Mouse (Mus musculus): ENCODE measurements at regions not wholly inside any gene's neighbourhood (a gene's known extent, or its start where the extent isn't known, plus 50 kb on each side); places are given as distances from the start of the nearest gene placed in this dataset.
"Not testable (repeated sequence)": the region's sequence is repeated elsewhere in the genome, so short reads cannot be mapped to it uniquely, and the experiment has no call there.

DNA sequence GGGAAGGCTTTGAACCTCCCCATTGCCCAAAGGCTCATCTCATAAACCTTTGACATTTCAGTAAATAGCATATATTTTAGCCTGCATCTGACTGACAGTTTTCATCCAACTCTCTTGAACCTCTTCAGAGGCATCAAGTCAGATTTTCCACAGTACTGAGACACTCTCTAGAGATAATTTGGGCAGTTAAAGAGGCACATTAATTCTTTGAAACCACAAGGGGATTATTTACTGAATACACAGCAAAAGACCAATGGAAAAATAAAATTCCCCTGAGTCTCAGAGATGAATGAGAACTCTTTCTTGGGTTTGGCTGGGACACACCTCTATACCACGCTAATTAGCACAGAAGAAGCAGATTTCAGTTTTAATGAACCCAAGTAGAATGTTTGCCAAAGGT, 258.5 kb upstream of the Steap4 start:
- H3K4me3 ChIP-seq (ENCODE audit: low read length): no peak overlapping the region
- H3K4me2 ChIP-seq (ENCODE audit: low read depth, low read length): no peak overlapping the region
- no peaks in the 10 kb centered on the region for H3K27me3 ChIP-seq (ENCODE audit: control insufficient read depth, insufficient read depth, low read depth, low read length)
- no peak overlapping the region for H3K9ac ChIP-seq (ENCODE audit: low read length)
- no peak for ATAC-seq (ENCODE audit: low read depth)
- H3K4me1 ChIP-seq (replicated peaks; ENCODE audit: control insufficient read depth, insufficient read depth, low read length): no peaks in the 10 kb centered on the region
- no peaks in the 10 kb centered on the region for H3K9me3 ChIP-seq (ENCODE audit: control insufficient read depth, low read length)
- H3K36me3 ChIP-seq (ENCODE audit: control insufficient read depth, insufficient read depth, low read length): no peaks in the 10 kb centered on the region
- H3K27ac ChIP-seq (ENCODE audit: low read length): no peak overlapping the region
- WGBS: 71% methylated on average over 1 of the region's 1 CpGs

DNA sequence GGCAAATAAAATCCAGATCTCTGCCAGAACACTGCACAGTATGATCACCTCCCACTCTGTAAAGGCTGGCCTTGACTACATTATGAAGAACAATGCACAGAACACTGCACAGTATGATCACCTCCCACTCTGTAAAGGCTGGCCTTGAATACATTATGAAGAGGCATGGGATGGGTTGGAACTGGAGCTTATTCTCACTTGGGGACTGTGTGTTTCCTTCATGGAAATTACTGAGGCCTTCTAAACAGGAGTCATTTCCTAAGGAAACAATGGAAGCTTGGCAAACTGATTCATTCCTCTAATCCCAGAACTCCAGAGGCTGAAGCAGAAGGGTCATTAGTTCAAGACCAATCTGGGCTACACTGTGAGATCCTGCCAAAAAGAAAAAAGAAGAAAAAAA, 240.7 kb upstream of the Steap4 start:
- no peak for ATAC-seq (ENCODE audit: low read depth)
- no peaks in the 10 kb centered on the region for H3K9me3 ChIP-seq (ENCODE audit: control insufficient read depth, low read length)
- no peak overlapping the region for H3K4me3 ChIP-seq (ENCODE audit: low read length)

DNA sequence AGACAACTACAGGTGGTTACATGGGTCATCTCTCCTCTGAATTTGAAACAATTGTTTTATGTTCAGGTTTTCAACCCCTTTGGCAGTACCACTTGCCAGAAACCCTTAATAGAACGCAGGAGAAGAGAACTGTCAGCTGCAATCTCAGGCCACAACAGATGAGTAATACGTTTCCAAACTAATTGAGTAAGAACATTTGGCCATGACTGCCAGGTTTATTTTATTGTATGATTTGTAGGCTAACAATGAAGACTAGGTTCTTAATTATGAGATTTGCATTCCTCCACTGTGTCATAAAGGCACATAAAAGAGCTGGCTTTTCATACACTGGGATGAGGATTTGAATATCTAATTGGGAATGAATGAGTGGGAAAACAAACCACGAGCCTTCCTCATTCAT, 240.2 kb upstream of the Steap4 start:
- no peak overlapping the region for H3K9ac ChIP-seq (ENCODE audit: low read length)
- H3K4me2 ChIP-seq (ENCODE audit: low read depth, low read length): no peak overlapping the region
- H3K27ac ChIP-seq (ENCODE audit: low read length): no peak overlapping the region
- H3K4me1 ChIP-seq (replicated peaks; ENCODE audit: control insufficient read depth, insufficient read depth, low read length): no peaks in the 10 kb centered on the region
- H3K36me3 ChIP-seq (ENCODE audit: control insufficient read depth, insufficient read depth, low read length): no peaks in the 10 kb centered on the region
- no peak for ATAC-seq (ENCODE audit: low read depth)
- no peak overlapping the region for H3K4me3 ChIP-seq (ENCODE audit: low read length)
- H3K27me3 ChIP-seq (ENCODE audit: control insufficient read depth, insufficient read depth, low read depth, low read length): no peaks in the 10 kb centered on the region
- no peaks in the 10 kb centered on the region for H3K9me3 ChIP-seq (ENCODE audit: control insufficient read depth, low read length)
- 62% methylated on average over 3 of the region's 3 CpGs for WGBS

More for the DNA sequence above, 240.7 kb upstream of the Steap4 start:
- no peak overlapping the region for H3K4me2 ChIP-seq (ENCODE audit: low read depth, low read length)
- H3K27ac ChIP-seq (ENCODE audit: low read length): no peak overlapping the region
- H3K36me3 ChIP-seq (ENCODE audit: control insufficient read depth, insufficient read depth, low read length): no peaks in the 10 kb centered on the region
- no peaks in the 10 kb centered on the region for H3K27me3 ChIP-seq (ENCODE audit: control insufficient read depth, insufficient read depth, low read depth, low read length)
- H3K9ac ChIP-seq (ENCODE audit: low read length): no peak overlapping the region
- H3K4me1 ChIP-seq (replicated peaks; ENCODE audit: control insufficient read depth, insufficient read depth, low read length): no peaks in the 10 kb centered on the region

DNA sequence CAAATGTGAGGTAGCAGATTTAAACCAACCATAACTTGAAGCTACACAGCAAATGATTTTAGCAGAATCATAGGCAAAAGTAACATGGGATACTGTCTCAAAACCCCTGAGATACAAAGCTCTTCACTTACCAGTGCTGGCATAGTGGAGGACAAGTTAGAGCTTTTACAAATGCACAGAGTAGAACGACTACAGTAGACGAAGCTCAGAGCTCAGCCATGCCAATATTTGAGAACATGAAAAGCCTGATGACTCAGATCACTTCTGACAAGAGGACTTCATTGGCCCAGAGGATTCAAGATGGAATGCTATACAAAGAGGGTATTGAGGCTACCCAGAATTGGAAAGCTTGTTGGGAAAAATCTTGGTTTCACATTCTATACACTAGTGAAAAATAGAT, 239.6 kb upstream of the Steap4 start:
- Histone ChIP-seq H3K4me2 (ENCODE audit: low read depth, low read length) (no peak overlapping the region), H3K4me1 (replicated peaks; ENCODE audit: control insufficient read depth, insufficient read depth, low read length) (no peaks in the 10 kb centered on the region), H3K4me3 (ENCODE audit: low read length) (no peak overlapping the region), H3K9ac (ENCODE audit: low read length) (no peak overlapping the region), H3K36me3 (ENCODE audit: control insufficient read depth, insufficient read depth, low read length) (no peaks in the 10 kb centered on the region), H3K27me3 (ENCODE audit: control insufficient read depth, insufficient read depth, low read depth, low read length) (no peaks in the 10 kb centered on the region), H3K9me3 (ENCODE audit: control insufficient read depth, low read length) (no peaks in the 10 kb centered on the region), H3K27ac (ENCODE audit: low read length) (no peak overlapping the region)
- WGBS: 52% methylated on average over 2 of the region's 2 CpGs
- ATAC-seq (ENCODE audit: low read depth): no peak

DNA sequence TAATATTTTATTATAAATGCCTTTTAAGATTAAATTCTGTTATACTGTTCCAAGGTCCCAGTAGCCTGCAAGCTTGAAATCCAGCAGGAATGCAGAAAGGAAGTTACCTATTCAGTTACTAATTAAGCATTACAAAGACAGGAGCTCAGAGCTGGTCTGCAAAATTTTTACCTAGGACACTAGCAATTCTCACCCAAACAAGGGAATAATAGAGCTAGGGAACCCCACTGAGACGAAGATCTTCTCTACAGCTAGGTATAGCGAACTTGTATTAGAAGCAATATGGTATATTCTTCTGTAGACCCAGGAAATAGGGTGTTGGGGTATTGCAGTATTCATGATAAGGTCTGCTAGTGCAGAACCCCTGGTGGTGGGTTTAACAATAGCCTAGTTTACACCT, 227.7 kb upstream of the Steap4 start:
- ATAC-seq (ENCODE audit: low read depth); H3K9me3 ChIP-seq (ENCODE audit: control insufficient read depth, low read length); H3K9ac ChIP-seq (ENCODE audit: low read length); H3K4me2 ChIP-seq (ENCODE audit: low read depth, low read length); H3K4me3 ChIP-seq (ENCODE audit: low read length); H3K4me1 ChIP-seq (replicated peaks; ENCODE audit: control insufficient read depth, insufficient read depth, low read length); H3K27ac ChIP-seq (ENCODE audit: low read length); H3K27me3 ChIP-seq (ENCODE audit: control insufficient read depth, insufficient read depth, low read depth, low read length); H3K36me3 ChIP-seq (ENCODE audit: control insufficient read depth, insufficient read depth, low read length): not testable (repeated sequence)
- 66% methylated on average over 2 of the region's 2 CpGs for WGBS

DNA sequence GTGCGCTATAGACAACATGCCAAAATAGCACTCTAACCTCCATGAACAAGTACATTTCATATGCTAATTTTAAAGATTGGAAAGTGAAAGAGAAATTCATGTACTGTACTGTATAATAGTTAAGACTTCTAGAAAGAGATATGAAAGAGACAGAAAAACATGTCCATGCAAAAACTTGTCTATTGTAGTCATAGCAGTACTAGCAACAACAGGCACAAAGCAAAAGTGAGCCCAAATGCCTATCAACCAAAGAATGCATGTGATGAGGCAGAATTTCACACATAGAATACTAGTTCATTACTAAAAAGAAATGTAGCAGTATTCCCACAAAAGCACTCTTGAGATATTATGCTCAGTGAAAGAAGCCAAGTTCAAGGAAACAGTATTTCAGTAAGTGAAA, 180.4 kb upstream of the Steap4 start:
- H3K4me1 ChIP-seq (replicated peaks; ENCODE audit: control insufficient read depth, insufficient read depth, low read length): no peaks in the 10 kb centered on the region

DNA sequence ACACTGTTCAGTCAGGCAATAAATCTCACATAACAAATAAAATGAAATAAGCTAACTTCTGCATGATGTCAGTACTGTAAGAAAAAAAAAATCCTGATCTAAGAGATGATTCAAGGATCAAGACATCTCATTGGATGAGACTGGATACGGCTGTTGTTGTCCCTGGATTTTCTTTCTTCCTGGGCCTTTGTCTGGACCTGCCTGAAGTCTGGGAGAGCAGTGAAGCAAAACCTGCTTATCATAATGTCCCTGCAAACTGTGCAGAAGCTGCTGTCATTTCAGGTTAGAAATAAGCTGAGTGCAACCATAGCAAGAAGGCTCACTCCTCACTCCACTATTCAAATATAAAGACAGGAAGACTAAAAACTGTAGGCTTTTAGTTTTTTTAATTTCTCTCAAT, 178.0 kb upstream of the Steap4 start:
- H3K4me3 ChIP-seq (ENCODE audit: low read length): no peak overlapping the region
- H3K9me3 ChIP-seq (ENCODE audit: control insufficient read depth, low read length): no peaks in the 10 kb centered on the region
- H3K27me3 ChIP-seq (ENCODE audit: control insufficient read depth, insufficient read depth, low read depth, low read length): no peaks in the 10 kb centered on the region
- ATAC-seq (ENCODE audit: low read depth): no peak
- H3K4me1 ChIP-seq (replicated peaks; ENCODE audit: control insufficient read depth, insufficient read depth, low read length): no peaks in the 10 kb centered on the region
- H3K27ac ChIP-seq (ENCODE audit: low read length): no peak overlapping the region
- WGBS: 85% methylated on average over 1 of the region's 1 CpGs
- no peak overlapping the region for H3K4me2 ChIP-seq (ENCODE audit: low read depth, low read length)
- no peaks in the 10 kb centered on the region for H3K36me3 ChIP-seq (ENCODE audit: control insufficient read depth, insufficient read depth, low read length)
- no peak overlapping the region for H3K9ac ChIP-seq (ENCODE audit: low read length)

More for the DNA sequence above, 180.4 kb upstream of the Steap4 start:
- H3K9me3 ChIP-seq (ENCODE audit: control insufficient read depth, low read length): no peaks in the 10 kb centered on the region
- H3K36me3 ChIP-seq (ENCODE audit: control insufficient read depth, insufficient read depth, low read length): no peaks in the 10 kb centered on the region
- 80% methylated on average over 1 of the region's 1 CpGs for WGBS
- no peak overlapping the region for H3K4me3 ChIP-seq (ENCODE audit: low read length)
- no peak for ATAC-seq (ENCODE audit: low read depth)
- H3K9ac ChIP-seq (ENCODE audit: low read length): no peak overlapping the region
- H3K27me3 ChIP-seq (ENCODE audit: control insufficient read depth, insufficient read depth, low read depth, low read length): no peaks in the 10 kb centered on the region
- H3K4me2 ChIP-seq (ENCODE audit: low read depth, low read length): no peak overlapping the region
- H3K27ac ChIP-seq (ENCODE audit: low read length): no peak overlapping the region

DNA sequence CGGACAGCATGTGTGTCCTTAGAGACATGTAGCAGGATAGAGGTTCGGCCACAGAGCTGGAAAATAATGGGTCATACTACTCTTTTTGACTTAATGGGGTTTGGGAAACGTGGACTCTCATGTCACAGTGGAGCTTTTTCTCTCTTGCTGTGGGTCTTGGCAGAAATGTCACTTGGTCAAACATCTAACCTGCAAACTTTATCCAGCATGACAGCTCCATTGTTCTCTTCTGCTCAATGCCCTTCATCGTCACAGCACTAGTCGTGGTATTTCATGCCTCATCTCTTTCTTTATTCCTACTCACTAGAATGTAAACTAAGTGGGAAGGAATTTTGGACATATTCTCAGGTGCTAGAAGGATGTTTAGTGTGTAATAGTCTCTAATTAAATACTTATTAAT, 171.9 kb upstream of the Steap4 start:
- Histone ChIP-seq H3K27ac (ENCODE audit: low read length) (no peak overlapping the region), H3K4me1 (replicated peaks; ENCODE audit: control insufficient read depth, insufficient read depth, low read length) (no peaks in the 10 kb centered on the region), H3K4me2 (ENCODE audit: low read depth, low read length) (no peak overlapping the region), H3K9ac (ENCODE audit: low read length) (no peak overlapping the region), H3K9me3 (ENCODE audit: control insufficient read depth, low read length) (no peaks in the 10 kb centered on the region), H3K36me3 (ENCODE audit: control insufficient read depth, insufficient read depth, low read length) (no peaks in the 10 kb centered on the region), H3K27me3 (ENCODE audit: control insufficient read depth, insufficient read depth, low read depth, low read length) (no peaks in the 10 kb centered on the region), H3K4me3 (ENCODE audit: low read length) (no peak overlapping the region)
- 65% methylated on average over 5 of the region's 5 CpGs for WGBS
- ATAC-seq (ENCODE audit: low read depth): no peak

DNA sequence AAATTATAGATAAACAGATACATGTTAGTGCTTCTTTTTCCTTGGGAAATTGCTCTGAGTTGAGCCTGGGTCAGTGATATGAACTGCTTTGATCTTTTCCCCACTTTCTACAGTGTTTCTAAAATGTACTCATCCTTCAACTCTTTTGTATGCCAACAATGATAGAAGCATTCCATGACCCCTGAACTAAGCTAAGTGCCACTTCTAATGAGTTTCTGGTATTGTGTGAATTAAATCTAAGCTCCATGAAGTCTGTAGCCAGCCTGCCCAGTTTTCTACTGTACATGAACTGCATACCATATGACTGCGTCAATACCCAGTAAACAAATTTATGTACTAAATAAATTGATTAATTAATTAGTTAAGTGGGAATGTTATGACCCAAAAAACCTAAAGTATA, 171.1 kb upstream of the Steap4 start:
- Histone ChIP-seq H3K27ac (ENCODE audit: low read length) (no peak overlapping the region), H3K36me3 (ENCODE audit: control insufficient read depth, insufficient read depth, low read length) (no peaks in the 10 kb centered on the region), H3K4me2 (ENCODE audit: low read depth, low read length) (no peak overlapping the region), H3K4me1 (replicated peaks; ENCODE audit: control insufficient read depth, insufficient read depth, low read length) (no peaks in the 10 kb centered on the region), H3K9ac (ENCODE audit: low read length) (no peak overlapping the region), H3K4me3 (ENCODE audit: low read length) (no peak overlapping the region), H3K27me3 (ENCODE audit: control insufficient read depth, insufficient read depth, low read depth, low read length) (no peaks in the 10 kb centered on the region), H3K9me3 (ENCODE audit: control insufficient read depth, low read length) (no peaks in the 10 kb centered on the region)
- ATAC-seq (ENCODE audit: low read depth): no peak
- 91% methylated on average over 1 of the region's 1 CpGs for WGBS

DNA sequence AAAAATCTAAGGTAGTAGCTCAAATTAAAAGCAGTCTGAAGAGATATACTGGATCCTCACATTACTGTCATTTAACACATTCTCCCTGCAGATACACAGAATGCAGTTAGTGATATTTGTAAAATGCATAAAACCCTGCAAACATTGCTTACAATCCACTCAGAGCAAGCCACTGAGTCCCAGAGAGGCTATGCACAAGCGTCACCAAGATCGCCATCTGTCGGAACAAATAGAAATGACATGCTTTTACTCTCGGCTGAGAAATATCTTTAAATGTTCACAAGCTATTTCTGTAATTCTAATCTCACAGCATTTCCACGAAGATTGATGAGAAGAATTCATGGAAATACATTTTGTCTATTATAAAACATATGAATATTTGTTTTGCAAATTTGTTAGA, 139.7 kb upstream of the Steap4 start:
- Histone ChIP-seq H3K4me3 (ENCODE audit: low read length) (no peak overlapping the region), H3K4me1 (replicated peaks; ENCODE audit: control insufficient read depth, insufficient read depth, low read length) (no peaks in the 10 kb centered on the region), H3K4me2 (ENCODE audit: low read depth, low read length) (no peak overlapping the region), H3K9ac (ENCODE audit: low read length) (no peak overlapping the region), H3K27ac (ENCODE audit: low read length) (no peak overlapping the region), H3K36me3 (ENCODE audit: control insufficient read depth, insufficient read depth, low read length) (no peaks in the 10 kb centered on the region), H3K9me3 (ENCODE audit: control insufficient read depth, low read length) (no peaks in the 10 kb centered on the region), H3K27me3 (ENCODE audit: control insufficient read depth, insufficient read depth, low read depth, low read length) (no peaks in the 10 kb centered on the region)
- WGBS: 33% methylated on average over 5 of the region's 5 CpGs
- ATAC-seq (ENCODE audit: low read depth): no peak

Measured in lung, embryonic 16.5 days (tissue).